Mouse (Mus musculus): ENCODE data around the gene Fcgr4. TPM values are rescaled to one million over a fixed set of nuclear protein-coding genes. Genes with fewer than 3 reads are reported as not detected.
"Not testable (repeated sequence)": the region's sequence is repeated elsewhere in the genome, so short reads cannot be mapped to it uniquely, and the experiment has no call there.

Gene Fcgr4
- polyA plus RNA-seq, 1 experiment from 2014 or later, result 4.0 TPM

DNA sequence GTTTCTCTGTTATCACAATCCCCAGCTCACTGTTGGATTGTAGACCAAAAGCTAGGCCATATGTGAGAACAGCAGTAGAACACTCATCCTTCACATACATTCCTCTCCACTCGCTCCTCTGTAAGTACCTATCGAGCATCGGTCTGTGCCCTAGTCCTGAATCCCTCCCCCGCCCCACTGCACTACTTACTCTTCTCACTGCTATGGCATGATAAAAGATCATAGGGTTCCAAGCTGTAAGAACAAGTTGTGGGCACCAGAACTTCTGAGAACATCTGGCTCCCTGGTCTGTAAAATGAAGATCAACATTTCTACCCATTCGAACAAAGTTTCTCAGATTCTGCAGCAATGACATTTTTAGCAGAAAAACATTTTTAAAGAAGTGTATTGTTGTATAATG lies 42.3 kb upstream of the Fcgr4 start, which contains the start of gene Fcgr2b:
Fcgr2b (minus strand) TSS at position 101 of the 400 bp plus-strand sequence.
- H3K4me3 ChIP-seq (ENCODE audit: low read depth, low read length), result no peak within 1 kb of the TSS
- ATAC-seq (no peak), DNase-seq (ENCODE audit: low spot score) (no peak)
- H3K9ac ChIP-seq (replicated peaks; ENCODE audit: low read depth), result no peak within 1 kb of the TSS
- no peaks in the 10 kb centered on the region for H3K4me1 ChIP-seq (ENCODE audit: insufficient read depth, low read depth, low read length)
- TF ChIP-seq CTCF (IDR thresholded peaks at IDR 0.05), result no peak
- no peak for TF ChIP-seq EP300 (IDR thresholded peaks at IDR 0.05)
- 78% methylated on average over 5 of the region's 5 CpGs for WGBS
- no peak within 1 kb of the TSS for H3K4me2 ChIP-seq (replicated peaks; ENCODE audit: low read depth, low read length)
- no peaks in the 10 kb centered on the region for H3K36me3 ChIP-seq (ENCODE audit: insufficient read depth, low read length)
- no peak within 1 kb of the TSS for H3K27ac ChIP-seq (ENCODE audit: low read length)
- no peaks in the 10 kb centered on the region for H3K9me3 ChIP-seq (ENCODE audit: low read length)
- H3K27me3 ChIP-seq (replicated peaks; ENCODE audit: insufficient read depth, low read length), result no peaks in the 10 kb centered on the region

DNA sequence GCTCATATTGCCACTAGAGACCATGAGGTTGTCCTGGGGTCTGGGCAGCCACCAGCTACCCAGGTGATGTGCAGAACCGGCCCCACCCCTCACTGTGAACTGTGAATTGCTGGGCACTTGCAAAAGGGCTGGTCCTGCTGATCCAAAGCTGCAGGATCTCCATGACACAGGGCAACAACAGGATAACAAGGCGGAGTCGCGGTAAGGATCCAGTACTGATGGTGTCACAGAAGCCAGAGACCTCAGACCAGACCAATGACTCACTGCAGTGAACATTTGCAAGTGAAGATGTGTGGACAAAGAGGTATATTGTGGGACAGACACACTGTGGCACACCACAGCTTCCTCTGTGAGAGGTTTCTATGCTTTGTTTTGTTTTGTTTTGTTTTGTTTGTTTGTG lies 40.1 kb upstream of the Fcgr4 start:
- Histone ChIP-seq H3K9me3 (ENCODE audit: low read length) (no peaks in the 10 kb centered on the region), H3K36me3 (ENCODE audit: insufficient read depth, low read length) (no peaks in the 10 kb centered on the region), H3K27me3 (replicated peaks; ENCODE audit: insufficient read depth, low read length) (no peaks in the 10 kb centered on the region), H3K4me3 (ENCODE audit: low read depth, low read length) (no peak overlapping the region), H3K4me2 (replicated peaks; ENCODE audit: low read depth, low read length) (no peak overlapping the region), H3K27ac (ENCODE audit: low read length) (no peak overlapping the region), H3K4me1 (ENCODE audit: insufficient read depth, low read depth, low read length) (no peaks in the 10 kb centered on the region), H3K9ac (replicated peaks; ENCODE audit: low read depth) (no peak overlapping the region)
- TF ChIP-seq EP300 (IDR thresholded peaks at IDR 0.05) (no peak), CTCF (IDR thresholded peaks at IDR 0.05) (no peak)
- DNase-seq (ENCODE audit: low spot score) (no peak), ATAC-seq (no peak)
- WGBS, result 83% methylated on average over 4 of the region's 4 CpGs

DNA sequence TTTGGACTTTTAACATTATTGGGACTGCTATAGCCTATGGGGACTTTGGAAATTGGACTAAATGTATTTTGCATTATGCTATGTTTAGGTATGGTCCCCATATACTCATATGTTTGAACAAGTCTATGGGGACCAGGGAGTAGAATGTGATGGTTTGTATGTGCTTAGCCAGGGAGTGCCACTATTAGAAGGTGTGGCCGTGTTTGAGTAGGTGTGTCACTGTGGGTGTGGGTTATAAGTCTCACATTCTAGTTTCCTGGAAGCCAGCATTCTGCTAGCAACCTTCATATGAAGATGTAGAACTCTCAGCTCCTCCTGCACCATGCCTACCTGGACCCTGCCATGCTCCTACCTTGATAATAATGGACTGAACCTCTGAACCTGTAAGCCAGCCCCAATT lies 37.0 kb upstream of the Fcgr4 start:
- not testable (repeated sequence) for H3K9ac ChIP-seq (replicated peaks; ENCODE audit: low read depth); DNase-seq (ENCODE audit: low spot score); H3K4me3 ChIP-seq (ENCODE audit: low read depth, low read length); H3K4me2 ChIP-seq (replicated peaks; ENCODE audit: low read depth, low read length); H3K9me3 ChIP-seq (ENCODE audit: low read length); H3K27ac ChIP-seq (ENCODE audit: low read length); H3K36me3 ChIP-seq (ENCODE audit: insufficient read depth, low read length); H3K4me1 ChIP-seq (ENCODE audit: insufficient read depth, low read depth, low read length); ATAC-seq; H3K27me3 ChIP-seq (replicated peaks; ENCODE audit: insufficient read depth, low read length)
- 63% methylated on average over 1 of the region's 1 CpGs for WGBS

DNA sequence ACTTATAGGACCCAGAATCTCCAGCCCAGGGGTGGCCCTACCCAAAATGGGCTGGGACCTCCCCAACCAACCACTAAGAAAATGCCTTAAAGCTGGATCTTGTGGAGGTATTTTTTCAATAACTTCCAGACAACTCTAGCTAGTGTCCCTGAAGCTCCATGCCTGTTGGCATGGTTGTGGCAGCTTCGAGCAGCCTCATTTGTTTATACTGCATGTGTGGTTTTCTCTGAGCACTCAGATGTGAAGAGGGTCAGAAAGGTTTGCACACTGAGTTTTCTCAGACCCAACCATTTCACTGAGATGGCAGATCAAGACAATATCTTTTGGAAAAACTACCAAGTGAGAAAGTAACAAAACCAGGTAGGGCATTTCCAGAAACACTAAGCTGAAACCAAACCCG lies 36.4 kb upstream of the Fcgr4 start:
- no peaks in the 10 kb centered on the region for H3K27me3 ChIP-seq (replicated peaks; ENCODE audit: insufficient read depth, low read length)
- no peak overlapping the region for H3K4me2 ChIP-seq (replicated peaks; ENCODE audit: low read depth, low read length)
- WGBS, result 60% methylated on average over 2 of the region's 2 CpGs
- H3K27ac ChIP-seq (ENCODE audit: low read length), result no peak overlapping the region
- no peaks in the 10 kb centered on the region for H3K36me3 ChIP-seq (ENCODE audit: insufficient read depth, low read length)
- H3K9ac ChIP-seq (replicated peaks; ENCODE audit: low read depth), result no peak overlapping the region
- H3K4me3 ChIP-seq (ENCODE audit: low read depth, low read length), result no peak overlapping the region
- DNase-seq (ENCODE audit: low spot score) (no peak), ATAC-seq (no peak)
- H3K9me3 ChIP-seq (ENCODE audit: low read length), result no peaks in the 10 kb centered on the region
- TF ChIP-seq CTCF (IDR thresholded peaks at IDR 0.05), result no peak
- no peak for TF ChIP-seq EP300 (IDR thresholded peaks at IDR 0.05)
- no peaks in the 10 kb centered on the region for H3K4me1 ChIP-seq (ENCODE audit: insufficient read depth, low read depth, low read length)

DNA sequence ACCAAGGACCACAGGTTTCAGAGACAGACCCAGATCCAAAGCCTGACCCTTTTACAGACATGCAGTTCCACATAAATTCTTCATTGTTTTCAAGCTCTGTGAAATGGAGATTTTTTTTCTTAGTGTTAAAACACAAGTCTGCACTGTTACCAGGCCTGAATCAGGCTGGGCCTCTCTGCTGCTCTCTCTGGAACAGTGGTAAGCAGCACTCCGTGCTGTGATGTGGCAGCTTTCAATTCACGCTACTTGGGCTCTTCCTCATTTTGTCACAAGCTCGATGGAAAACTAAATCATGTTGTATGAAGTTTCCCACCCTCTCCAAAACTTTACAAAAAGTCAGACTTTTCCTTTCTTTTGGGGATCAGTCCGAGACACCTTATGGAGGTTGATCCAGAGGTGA lies 35.7 kb upstream of the Fcgr4 start:
- no peaks in the 10 kb centered on the region for H3K9me3 ChIP-seq (ENCODE audit: low read length)
- ATAC-seq (no peak), DNase-seq (ENCODE audit: low spot score) (no peak)
- TF ChIP-seq EP300 (IDR thresholded peaks at IDR 0.05) (no peak), CTCF (IDR thresholded peaks at IDR 0.05) (no peak)
- H3K27me3 ChIP-seq (replicated peaks; ENCODE audit: insufficient read depth, low read length), result no peaks in the 10 kb centered on the region
- H3K4me3 ChIP-seq (ENCODE audit: low read depth, low read length), result no peak overlapping the region
- 69% methylated on average over 4 of the region's 4 CpGs for WGBS
- no peak overlapping the region for H3K4me2 ChIP-seq (replicated peaks; ENCODE audit: low read depth, low read length)
- no peaks in the 10 kb centered on the region for H3K36me3 ChIP-seq (ENCODE audit: insufficient read depth, low read length)
- no peak overlapping the region for H3K9ac ChIP-seq (replicated peaks; ENCODE audit: low read depth)
- no peak overlapping the region for H3K27ac ChIP-seq (ENCODE audit: low read length)
- H3K4me1 ChIP-seq (ENCODE audit: insufficient read depth, low read depth, low read length), result no peaks in the 10 kb centered on the region

DNA sequence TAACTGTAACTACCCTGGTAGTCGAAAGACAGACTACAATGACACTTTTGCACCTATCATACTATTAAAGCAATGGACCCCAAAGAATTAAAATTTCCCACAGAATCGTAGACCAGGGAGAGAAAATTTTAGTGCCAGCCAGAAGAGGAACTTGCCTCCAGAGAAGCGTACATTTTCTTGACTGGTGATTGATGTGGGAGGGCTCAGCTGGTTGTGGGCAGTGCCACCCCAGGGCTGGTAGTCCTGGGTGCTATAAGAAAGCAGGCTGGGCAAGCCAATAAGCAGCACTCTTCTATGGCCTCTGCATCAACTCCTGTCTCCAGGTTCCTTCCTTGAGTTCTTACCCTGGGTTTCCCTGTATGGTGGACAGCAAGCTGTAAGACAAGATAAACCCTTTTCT lies 33.6 kb upstream of the Fcgr4 start:
- H3K27ac ChIP-seq (ENCODE audit: low read length), result no peak overlapping the region
- H3K9me3 ChIP-seq (ENCODE audit: low read length), result no peaks in the 10 kb centered on the region
- H3K4me1 ChIP-seq (ENCODE audit: insufficient read depth, low read depth, low read length), result no peaks in the 10 kb centered on the region
- no peak overlapping the region for H3K4me2 ChIP-seq (replicated peaks; ENCODE audit: low read depth, low read length)
- ATAC-seq (no peak), DNase-seq (ENCODE audit: low spot score) (no peak)
- no peaks in the 10 kb centered on the region for H3K27me3 ChIP-seq (replicated peaks; ENCODE audit: insufficient read depth, low read length)
- no peak overlapping the region for H3K4me3 ChIP-seq (ENCODE audit: low read depth, low read length)
- no peak overlapping the region for H3K9ac ChIP-seq (replicated peaks; ENCODE audit: low read depth)
- WGBS, result 71% methylated on average over 3 of the region's 3 CpGs
- H3K36me3 ChIP-seq (ENCODE audit: insufficient read depth, low read length), result no peaks in the 10 kb centered on the region
- no peak for TF ChIP-seq EP300 (IDR thresholded peaks at IDR 0.05)
- no peak for TF ChIP-seq CTCF (IDR thresholded peaks at IDR 0.05)

DNA sequence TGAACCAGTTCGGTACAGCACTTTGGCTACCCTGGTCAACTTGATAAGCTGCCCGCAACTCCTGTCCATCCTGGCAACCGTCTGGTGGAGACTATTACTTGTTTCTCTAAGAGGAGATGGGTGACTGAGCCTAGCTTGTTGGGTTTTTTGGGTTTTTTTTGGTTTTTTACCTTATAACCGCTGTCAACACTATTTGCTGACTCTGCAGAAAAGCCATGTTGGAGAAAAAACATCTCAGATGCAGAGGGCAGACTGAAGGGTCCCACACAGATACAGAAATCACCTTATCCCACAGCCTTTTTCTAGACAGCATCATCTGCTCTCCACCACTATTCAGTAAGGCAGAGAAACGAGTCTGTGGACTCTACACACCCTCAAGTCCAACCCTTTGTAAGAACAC lies 32.9 kb upstream of the Fcgr4 start:
- Histone ChIP-seq H3K4me2 (replicated peaks; ENCODE audit: low read depth, low read length) (no peak overlapping the region), H3K27ac (ENCODE audit: low read length) (no peak overlapping the region), H3K9me3 (ENCODE audit: low read length) (no peaks in the 10 kb centered on the region), H3K9ac (replicated peaks; ENCODE audit: low read depth) (no peak overlapping the region), H3K27me3 (replicated peaks; ENCODE audit: insufficient read depth, low read length) (no peaks in the 10 kb centered on the region), H3K4me3 (ENCODE audit: low read depth, low read length) (no peak overlapping the region), H3K4me1 (ENCODE audit: insufficient read depth, low read depth, low read length) (no peaks in the 10 kb centered on the region), H3K36me3 (ENCODE audit: insufficient read depth, low read length) (no peaks in the 10 kb centered on the region)
- no peak for TF ChIP-seq EP300 (IDR thresholded peaks at IDR 0.05)
- no peak for TF ChIP-seq CTCF (IDR thresholded peaks at IDR 0.05)
- ATAC-seq (no peak), DNase-seq (ENCODE audit: low spot score) (no peak)
- WGBS, result 80% methylated on average over 5 of the region's 5 CpGs
